Mouse (Mus musculus) embryo, embryonic 9.5 days (tissue): Measurements from ENCODE around the gene Zw10.

Experiments
- DNase-seq: peaks from one replicate; pipeline ENCODE4 v3.0.0-alpha.2; 2017; ENCODE audit errors: extremely low spot score

Zw10 gene

DNA sequence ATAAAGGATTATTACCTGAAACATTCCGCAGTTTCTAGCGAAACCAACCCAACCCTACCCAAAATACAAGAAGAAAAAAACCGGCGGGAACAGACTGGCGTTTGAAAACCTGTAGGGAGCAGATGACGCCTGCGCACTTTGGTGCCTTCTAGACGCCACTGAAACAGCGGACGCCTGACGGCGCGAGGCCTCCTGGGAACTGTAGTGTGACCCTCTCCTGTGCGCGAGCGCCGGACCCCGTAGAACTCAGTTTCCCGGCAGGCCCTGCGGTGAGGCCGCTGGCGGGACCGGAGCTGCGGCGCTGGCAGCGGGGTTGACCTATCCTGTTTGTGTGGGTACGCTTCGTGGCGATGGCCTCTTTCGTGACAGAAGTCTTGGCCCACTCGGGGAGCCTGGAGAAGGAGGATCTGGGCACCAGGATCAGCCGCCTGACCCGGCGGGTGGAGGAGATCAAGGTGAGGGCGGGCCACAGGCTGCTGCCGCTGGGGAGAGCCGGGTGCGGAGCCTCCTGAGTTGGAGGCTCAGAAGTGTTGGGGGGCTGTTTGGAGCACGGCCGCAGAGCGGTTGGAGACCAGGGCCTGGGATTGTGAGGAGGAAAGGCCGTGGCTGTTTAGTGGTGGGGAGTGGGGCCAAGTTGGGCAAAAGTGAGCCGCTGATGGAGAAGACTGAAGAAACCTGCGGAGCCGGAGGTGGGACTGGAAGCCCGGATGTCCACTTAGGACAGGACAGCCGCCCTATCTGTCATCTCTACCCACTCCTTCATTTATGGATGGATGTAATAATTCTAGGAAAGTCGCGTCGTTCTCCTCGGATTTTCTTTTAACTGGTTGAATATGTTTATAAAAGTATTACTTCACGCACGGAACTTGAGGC, at the start of gene Zw10:
TSS of gene Zw10 (plus strand) at position 281 of the 873 bp plus-strand sequence.
- peak; percentile 93 for DNase-seq

GRCm38 (mm10) chr9:49015824-49016223, 39.6 kb upstream of the Zw10 start:
- no peak for DNase-seq

DNA sequence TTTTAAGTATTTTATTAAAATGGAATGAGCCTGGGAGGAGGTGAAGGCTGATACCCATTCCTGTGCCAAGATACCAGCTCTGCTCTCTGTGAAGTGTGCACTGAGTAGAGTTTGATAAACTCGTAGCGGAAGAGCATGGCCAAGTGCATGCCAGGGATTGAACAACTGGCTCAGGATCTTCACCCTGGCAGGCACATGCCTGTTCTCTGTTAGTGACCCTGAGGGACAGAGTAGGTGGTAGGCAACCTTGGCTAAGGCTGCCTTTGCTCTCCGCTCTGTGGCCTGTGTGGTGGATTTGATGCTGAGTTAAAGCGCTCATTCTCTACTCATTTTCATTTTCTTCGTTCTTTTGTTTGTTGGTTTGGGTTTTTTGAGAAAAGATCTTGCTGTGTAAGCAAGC, 34.1 kb upstream of the Zw10 start:
- DNase-seq: no peak

DNA sequence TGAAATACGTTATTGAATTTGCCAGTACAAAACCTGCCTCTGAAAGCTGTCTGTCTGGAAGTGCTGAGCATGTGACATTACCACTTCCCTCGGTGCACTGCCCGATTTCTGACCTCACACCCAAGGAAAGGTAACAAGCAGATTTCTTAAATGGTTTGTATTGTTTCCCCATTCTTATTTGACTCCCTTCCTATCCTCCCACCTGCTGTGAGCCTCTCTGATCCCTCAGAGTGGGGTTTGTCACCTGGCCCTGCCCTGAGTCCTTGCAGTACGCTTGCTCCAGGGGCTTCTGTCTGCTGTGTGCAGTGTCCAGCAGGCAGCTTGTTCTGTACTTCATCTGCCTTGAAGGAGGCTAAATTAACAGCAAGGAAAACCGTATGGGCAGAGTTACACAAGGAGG, 31.5 kb upstream of the Zw10 start:
- DNase-seq: no peak

DNA sequence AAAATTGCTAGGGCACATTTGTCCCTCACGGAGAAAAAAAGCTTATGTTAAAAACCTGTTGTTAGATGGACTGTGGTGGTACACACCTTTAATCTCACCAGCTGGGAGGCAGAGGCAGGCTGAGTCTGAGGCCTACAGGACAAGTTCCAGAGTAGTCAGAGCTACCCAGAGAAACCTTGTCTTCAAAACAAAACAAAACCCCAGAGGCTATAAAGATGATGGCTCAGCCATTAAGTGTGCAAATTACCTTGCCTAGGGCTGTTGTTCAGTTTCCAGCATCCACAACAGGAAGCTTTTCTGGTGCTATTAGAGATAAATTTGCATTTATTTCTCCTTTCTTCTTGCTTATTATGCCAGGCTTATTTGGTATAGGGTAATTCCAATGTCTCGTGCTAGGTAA, 30.9 kb upstream of the Zw10 start:
- no peak for DNase-seq

- no peak for DNase-seq
These were observed 20.6 kb upstream of the Zw10 start for GRCm38 (mm10) chr9:49034764-49035163.

- DNase-seq: no peak
These were observed 4.5 kb upstream of the Zw10 start for GRCm38 (mm10) chr9:49050901-49051300.

GRCm38 (mm10) chr9:49051349-49051748, 4.1 kb upstream of the Zw10 start:
- DNase-seq: peak; percentile 38

GRCm38 (mm10) chr9:49054028-49054427, 1.4 kb upstream of the Zw10 start:
- no peak for DNase-seq

- DNase-seq: no peak
These were observed 21.4 kb downstream of the Zw10 start for GRCm38 (mm10) chr9:49076847-49077246.

DNA sequence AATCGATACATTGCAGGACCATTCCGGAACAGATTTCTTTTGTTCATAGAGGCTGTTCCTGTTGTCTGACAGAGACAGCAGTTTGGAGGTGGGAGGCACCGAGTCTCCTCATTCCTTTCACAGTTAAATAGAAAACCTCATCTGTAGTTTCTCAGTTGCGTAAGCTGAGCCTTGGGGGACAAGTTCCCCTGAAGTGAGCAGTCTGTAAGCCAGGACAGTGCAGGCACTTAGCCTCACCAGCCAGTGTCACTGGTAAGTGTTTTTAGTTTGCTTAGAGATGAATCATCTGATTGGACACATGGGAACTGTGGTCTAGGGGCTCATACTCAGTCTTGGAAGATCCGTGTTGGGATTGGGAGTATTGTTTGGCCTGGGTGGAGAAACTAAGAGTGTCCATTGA, 25.7 kb downstream of the Zw10 start, which contains the start of gene Tmprss5:
TSS of gene Tmprss5 (plus strand) at position 154 of the 400 bp plus-strand sequence.
- DNase-seq: no peak

DNA sequence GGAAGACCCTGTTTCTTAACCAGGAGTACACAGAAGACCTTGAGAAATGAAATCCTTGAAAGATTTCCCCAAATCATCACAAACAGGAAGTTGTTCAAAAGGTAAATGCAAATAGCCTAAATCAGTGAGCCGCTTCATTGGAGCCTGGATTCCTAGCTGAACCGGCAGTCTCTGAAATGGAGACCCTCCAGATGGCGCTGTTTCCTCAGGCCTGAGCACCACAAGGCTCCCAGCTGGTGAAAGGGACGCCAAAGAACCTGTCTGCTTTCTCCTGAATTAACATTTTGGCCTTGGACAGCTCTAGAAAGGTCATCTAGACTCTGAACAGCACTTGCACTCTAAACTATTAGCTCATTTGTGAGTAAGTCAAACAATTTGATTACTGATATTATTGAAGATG, 26.1 kb downstream of the Zw10 start:
- DNase-seq: peak; percentile 74

DNA sequence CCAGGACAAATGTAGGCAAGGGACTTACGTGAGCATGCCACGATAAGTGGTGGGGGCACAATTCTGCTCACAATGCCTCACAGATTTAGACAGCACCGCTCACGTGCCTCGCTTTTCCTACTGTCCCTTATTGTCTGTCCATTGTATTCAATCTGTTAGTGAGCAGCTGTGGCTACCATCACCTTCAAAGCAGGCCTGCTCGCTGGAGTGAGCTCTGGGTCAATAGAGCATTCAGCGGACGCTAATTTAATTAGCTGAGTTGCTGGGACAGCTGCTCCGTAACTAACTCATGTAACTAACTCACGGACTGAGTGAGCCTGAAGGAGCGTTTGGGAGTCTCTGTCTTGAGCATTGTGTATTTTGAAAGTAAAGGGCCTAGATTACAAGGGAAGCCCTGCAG, 31.9 kb downstream of the Zw10 start:
- DNase-seq: peak; percentile 20

DNA sequence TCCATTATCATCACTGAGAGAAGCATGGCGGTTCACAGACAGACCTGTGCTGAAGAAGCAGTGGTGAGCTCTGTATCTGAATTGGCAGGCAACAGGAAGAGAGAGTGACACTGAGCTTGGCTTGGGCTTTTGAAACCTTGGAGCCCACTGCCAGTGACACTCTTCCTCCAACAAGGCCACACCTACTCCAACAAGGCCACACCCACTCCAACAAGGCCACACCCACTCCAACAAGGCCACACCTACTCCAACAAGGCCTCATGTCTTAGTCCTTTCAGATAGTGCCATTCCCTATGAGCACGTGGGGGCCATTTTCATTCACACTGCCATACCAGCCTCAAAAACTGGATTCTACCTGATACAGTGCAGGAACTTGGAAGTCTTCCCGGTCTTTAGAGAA, 43.5 kb downstream of the Zw10 start:
- DNase-seq: no peak

GRCm38 (mm10) chr9:49102328-49102727, 46.9 kb downstream of the Zw10 start:
- peak; percentile 17 for DNase-seq

DNA sequence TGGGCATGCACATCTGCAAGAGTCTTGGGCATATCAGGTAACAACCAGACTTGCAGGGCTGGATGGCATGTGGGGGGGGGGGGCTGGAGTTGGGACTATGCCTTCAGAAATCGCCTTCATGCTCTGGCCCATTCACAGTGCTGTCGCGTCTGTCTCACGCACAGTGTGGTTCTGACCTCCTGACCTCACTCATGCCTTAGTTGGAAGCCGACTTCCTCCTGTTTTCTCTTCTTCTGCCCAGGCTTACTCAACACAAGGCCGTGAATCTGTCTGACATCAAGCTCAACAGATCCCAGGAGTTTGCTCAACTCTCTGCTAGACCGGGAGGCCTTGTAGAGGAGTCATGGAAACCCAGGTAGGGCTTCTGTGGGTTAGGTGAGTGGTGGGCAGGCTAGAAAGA, 53.7 kb downstream of the Zw10 start:
- DNase-seq: peak; percentile 25

GRCm38 (mm10) chr9:49110476-49111220, 55.2 kb downstream of the Zw10 start:
- DNase-seq: peak; percentile 20

GRCm38 (mm10) chr9:49111296-49111695, 55.9 kb downstream of the Zw10 start:
- no peak for DNase-seq

GRCm38 (mm10) chr9:49118271-49118825, 62.9 kb downstream of the Zw10 start:
- DNase-seq: no peak

DNA sequence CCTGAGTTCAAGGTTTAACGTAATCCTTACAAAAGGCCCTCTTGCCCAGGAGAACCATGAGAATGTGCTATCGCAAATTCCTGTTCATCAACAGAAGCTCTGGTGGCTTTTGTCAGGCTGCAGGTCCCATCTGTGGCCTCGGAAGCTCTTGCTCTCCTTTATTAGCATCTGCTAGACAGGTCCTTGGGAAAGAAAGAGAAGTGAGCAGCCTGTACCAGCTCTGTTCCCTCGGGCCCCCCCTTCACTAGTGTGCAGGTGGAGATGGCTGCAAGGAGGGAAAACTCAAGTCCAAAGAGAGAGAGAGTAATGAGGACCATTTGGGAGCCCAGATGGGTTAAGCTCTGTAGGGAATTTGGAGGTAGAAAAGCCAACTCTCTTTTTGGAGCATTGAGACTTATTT, 64.3 kb downstream of the Zw10 start:
- DNase-seq: no peak

DNA sequence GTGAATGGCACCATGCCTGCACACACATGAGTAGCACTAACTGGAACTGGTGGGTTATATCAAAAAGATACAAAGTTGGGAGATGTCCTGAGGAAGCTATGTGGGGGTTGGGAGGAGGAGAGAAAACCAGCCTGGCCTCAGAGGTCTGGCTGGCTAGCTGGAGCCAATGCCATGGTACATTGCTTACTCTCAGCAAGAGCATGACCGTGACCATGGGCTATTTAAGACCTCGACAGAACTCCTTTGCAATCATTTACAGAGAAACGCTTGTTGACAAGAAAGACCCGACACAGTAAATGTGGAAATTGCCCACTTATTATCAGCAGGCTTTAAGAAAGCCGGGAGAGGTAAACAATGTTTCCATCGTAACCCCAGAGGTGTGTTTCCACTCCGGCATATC, 70.3 kb downstream of the Zw10 start:
- DNase-seq: no peak
